17 mouse cellular contexts compared by ENCODE assay signal in the genomic region with DNA sequence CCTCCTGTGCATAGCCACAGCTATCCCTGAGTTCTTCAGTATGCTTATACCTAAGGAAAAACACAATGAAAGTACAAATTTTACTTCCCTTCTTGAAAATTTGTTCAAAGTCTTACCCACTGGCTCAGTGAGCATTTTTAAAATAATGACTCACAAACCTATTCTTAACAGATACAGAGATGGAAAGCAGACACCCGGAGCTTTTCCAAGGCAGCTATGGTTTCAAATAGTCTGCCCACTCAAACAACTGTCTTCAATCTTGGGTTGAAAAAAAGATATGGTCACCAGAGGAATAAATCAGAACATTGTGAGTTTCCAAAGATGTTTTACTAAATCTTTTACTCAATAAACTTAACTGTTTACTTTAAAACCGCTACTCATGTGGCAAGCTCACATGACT.
"Had no signal": no experiment of that assay in that cellular context is flagged by ENCODE, and none has a peak within 500 bp of the region (broad histone marks: within the 10 kb centered on the region; RNA-seq: fewer than 3 reads in every experiment).

No protein-coding gene starts in this region.

- H3K4me3 ChIP-seq: limb, embryonic 12.5 days; liver, embryonic 13.5 days; lung, embryonic 15.5 days; megakaryocyte, embryonic 14.5 days; neural tube, embryonic 15.5 days had no signal

- H3K36me3 ChIP-seq: limb, embryonic 12.5 days; liver, embryonic 13.5 days; lung, embryonic 15.5 days; neural tube, embryonic 15.5 days had no signal

- H3K4me2 ChIP-seq: limb, embryonic 12.5 days; liver, embryonic 13.5 days; lung, embryonic 15.5 days; midbrain, embryonic 11.5 days; neural tube, embryonic 15.5 days had no signal

- DNase-seq: kidney, adult 11 months; kidney, adult 9 months; kidney, postnatal 36 days; liver; liver, embryonic 13.5 days; liver, postnatal 0 days; lung, postnatal 14 days; retina, postnatal 1 day; right cerebral cortex, postnatal 4 days; spleen, adult 18-20 months; thymus, adult 2 months; thymus, postnatal 25 days had no signal

- H3K27me3 ChIP-seq: limb, embryonic 12.5 days; liver, embryonic 13.5 days; lung, embryonic 15.5 days; megakaryocyte, embryonic 14.5 days; neural tube, embryonic 15.5 days had no signal
